Mouse (Mus musculus) thymus, postnatal 0 days (tissue): ENCODE results near the gene Nwd2. TPM values are rescaled to one million over a fixed set of nuclear protein-coding genes. Genes with fewer than 3 reads are reported as not detected.

Experiments used
- DNase-seq: peaks from one replicate; pipeline ENCODE4 v3.0.0-alpha.2; 2015; ENCODE audit warnings: low spot score
- polyA plus RNA-seq: library from polyadenylated mRNA; unstranded; fragments of >200 nt; fragmentation: Nextera tagmentation; extraction: Ambion mirVana; gene quantifications from 2 replicates; pipeline ENCODE4 v1.2.1, GENCODE M21; 2015

Gene Nwd2
- 0.06 TPM in 1 of 2 replicates, not detected in the other for polyA plus RNA-seq

- DNase-seq, result no peak
Measured at GRCm38 (mm10) chr5:63649070-63649532, at the start of gene Nwd2. Gene Nwd2 (plus strand): TSS chr5:63649102.

GRCm38 (mm10) chr5:63607447-63607846 is 41.5 kb upstream of the Nwd2 start:
- DNase-seq, result no peak

GRCm38 (mm10) chr5:63616792-63617668 is 31.9 kb upstream of the Nwd2 start:
- no peak for DNase-seq

GRCm38 (mm10) chr5:63624123-63624522 is 24.8 kb upstream of the Nwd2 start:
- no peak for DNase-seq

GRCm38 (mm10) chr5:63627832-63628530 is 20.9 kb upstream of the Nwd2 start:
- no peak for DNase-seq

GRCm38 (mm10) chr5:63628531-63628871 is 20.4 kb upstream of the Nwd2 start:
- no peak for DNase-seq

- DNase-seq, result no peak
Measured at GRCm38 (mm10) chr5:63634636-63635035, 14.3 kb upstream of the Nwd2 start.

- no peak for DNase-seq
Measured at GRCm38 (mm10) chr5:63648187-63648586, 715 bp upstream of the Nwd2 start.

- DNase-seq, result no peak
Measured at GRCm38 (mm10) chr5:63649533-63650464, 897 bp downstream of the Nwd2 start.

- no peak for DNase-seq
Measured at GRCm38 (mm10) chr5:63651813-63652212, 2.9 kb downstream of the Nwd2 start.

- no peak for DNase-seq
Measured at GRCm38 (mm10) chr5:63652705-63653104, 3.8 kb downstream of the Nwd2 start.

GRCm38 (mm10) chr5:63666884-63667283 is 18.0 kb downstream of the Nwd2 start:
- no peak for DNase-seq

- no peak for DNase-seq
Measured at GRCm38 (mm10) chr5:63675934-63676333, 27.0 kb downstream of the Nwd2 start.

GRCm38 (mm10) chr5:63689084-63689483 is 40.2 kb downstream of the Nwd2 start:
- no peak for DNase-seq

- no peak for DNase-seq
Measured at GRCm38 (mm10) chr5:63696784-63697183, 47.9 kb downstream of the Nwd2 start.

GRCm38 (mm10) chr5:63697196-63697595 is 48.3 kb downstream of the Nwd2 start:
- DNase-seq, result no peak

GRCm38 (mm10) chr5:63728955-63729354 is 80.1 kb downstream of the Nwd2 start:
- DNase-seq, result no peak

- DNase-seq, result no peak
Measured at GRCm38 (mm10) chr5:63735521-63735920, 86.6 kb downstream of the Nwd2 start.

GRCm38 (mm10) chr5:63743426-63743825 is 94.5 kb downstream of the Nwd2 start:
- DNase-seq, result no peak

- no peak for DNase-seq
Measured at GRCm38 (mm10) chr5:63748299-63748698, 99.4 kb downstream of the Nwd2 start.

GRCm38 (mm10) chr5:63748759-63749158 is 99.9 kb downstream of the Nwd2 start:
- DNase-seq, result no peak
